Comparison of ENCODE assay signal across 7 mouse cellular contexts in the genomic region with DNA sequence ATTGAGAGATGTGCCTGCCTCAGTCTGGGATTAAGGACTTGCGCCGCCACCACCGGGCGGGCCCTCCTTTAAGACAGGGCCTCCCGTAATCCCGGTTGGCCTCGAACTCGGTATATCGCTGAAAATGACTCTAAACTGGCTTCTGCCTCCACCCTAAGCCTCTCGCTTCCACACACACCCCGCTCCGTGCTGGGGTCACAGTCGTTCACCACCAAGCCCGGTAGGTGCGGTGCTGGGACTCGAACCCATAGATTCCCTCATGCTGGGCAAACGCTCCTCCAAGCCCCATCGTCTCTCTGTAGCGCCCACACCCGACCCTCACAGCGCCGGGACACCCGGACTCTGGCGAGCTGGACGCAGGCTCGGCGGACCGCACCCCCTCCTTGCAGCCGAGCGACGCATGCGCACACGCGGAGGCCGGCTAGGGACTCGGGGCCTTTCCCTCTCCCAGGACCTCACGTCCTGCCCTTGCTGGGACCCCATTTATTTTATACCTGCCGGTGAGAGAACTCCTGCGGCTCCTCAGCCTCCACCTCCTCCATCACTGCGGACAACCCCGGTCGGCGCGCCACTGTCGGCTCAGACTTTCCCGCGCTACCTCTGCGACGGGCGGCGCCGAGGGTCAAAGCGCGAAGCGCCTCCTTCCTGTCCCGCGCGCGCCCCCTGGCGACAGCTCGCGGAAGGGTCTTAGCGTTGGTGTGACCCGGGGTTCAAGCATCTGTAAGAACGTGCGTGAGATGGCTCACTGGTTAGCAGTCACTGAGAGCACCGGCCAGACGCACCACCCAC. TPM values are rescaled to one million over a fixed set of nuclear protein-coding genes. Genes with fewer than 3 reads are reported as not detected.
DNase-seq lines count a peak whose midpoint lies in the region; ATAC-seq and TF ChIP-seq lines count a peak whose summit lies in the region.

A gene (minus strand): TSS at position 648 of the 789 bp plus-strand sequence.

- peak within 1 kb of the TSS; percentile 51 for H3K4me3 ChIP-seq in embryonic facial prominence, embryonic 12.5 days
- peak within 1 kb of the TSS; percentile 93 for H3K4me3 ChIP-seq in heart, adult 2 months
- H3K4me3 ChIP-seq in limb, embryonic 13.5 days = peak within 1 kb of the TSS; percentile 60
- H3K4me3 ChIP-seq in midbrain, embryonic 16.5 days (ENCODE audit: low read depth, low read length) = peak within 1 kb of the TSS; percentile 72

- TF ChIP-seq CTCF in heart, adult 2 months (IDR thresholded peaks at IDR 0.05) = no peak

- peak; percentile 92 for DNase-seq in adrenal gland, postnatal 25 days
- DNase-seq in heart, adult 2 months = peak; percentile 91 to 94
- peak; percentile 83 to 89 for DNase-seq in kidney, adult 8-10 months
- peak; percentile 94 to 96 for DNase-seq in spleen, postnatal 10 days (ENCODE audit: low spot score in 2 of 2)

- no peaks in the 10 kb centered on the region for H3K27me3 ChIP-seq in embryonic facial prominence, embryonic 12.5 days
- no peaks in the 10 kb centered on the region for H3K27me3 ChIP-seq in heart, adult 2 months (ENCODE audit: control insufficient read depth, insufficient read depth, low read length)
- no peaks in the 10 kb centered on the region for H3K27me3 ChIP-seq in limb, embryonic 13.5 days
- no peaks in the 10 kb centered on the region for H3K27me3 ChIP-seq in midbrain, embryonic 16.5 days (ENCODE audit: control insufficient read depth, insufficient read depth, low read depth, low read length)

- 0 out of 2 replicates have a peak, but pooled peaks have one; percentile 8 for TF ChIP-seq EP300 in heart, adult 2 months (IDR thresholded peaks at IDR 0.05; ENCODE audit: insufficient read depth, low read depth, low read length)

- no peak for TF ChIP-seq POLR2A in heart, adult 2 months (IDR thresholded peaks at IDR 0.05; ENCODE audit: insufficient read depth, low read depth, low read length)

- no peaks in the 10 kb centered on the region for H3K36me3 ChIP-seq in embryonic facial prominence, embryonic 12.5 days
- H3K36me3 ChIP-seq in heart, adult 2 months (ENCODE audit: control insufficient read depth, insufficient read depth, low read length) = no peaks in the 10 kb centered on the region
- no peaks in the 10 kb centered on the region; the same call in 1 of the 2 replicates for H3K36me3 ChIP-seq in limb, embryonic 13.5 days
- no peaks in the 10 kb centered on the region for H3K36me3 ChIP-seq in midbrain, embryonic 16.5 days (ENCODE audit: control insufficient read depth, insufficient read depth, low read length)

- H3K4me1 ChIP-seq in embryonic facial prominence, embryonic 12.5 days = peaks cover 8% of the 10 kb centered on the region; the same call in 1 of the 2 replicates
- 0 out of 2 replicates have a peak, but pooled peaks cover 1% of the 10 kb centered on the region for H3K4me1 ChIP-seq in heart, adult 2 months (ENCODE audit: control insufficient read depth, insufficient read depth, low read length)
- H3K4me1 ChIP-seq in limb, embryonic 13.5 days = peaks cover 8% of the 10 kb centered on the region
- peaks cover 6% of the 10 kb centered on the region for H3K4me1 ChIP-seq in midbrain, embryonic 16.5 days (ENCODE audit: control insufficient read depth, insufficient read depth, low read length)

- H3K9ac ChIP-seq in embryonic facial prominence, embryonic 12.5 days = peak within 1 kb of the TSS; percentile 66
- peak within 1 kb of the TSS; percentile 65 for H3K9ac ChIP-seq in heart, adult 2 months (ENCODE audit: low read depth, low read length)
- peak within 1 kb of the TSS; percentile 75 for H3K9ac ChIP-seq in limb, embryonic 13.5 days
- peak within 1 kb of the TSS; percentile 67 for H3K9ac ChIP-seq in midbrain, embryonic 16.5 days (ENCODE audit: low read depth, low read length)

- peak; percentile 78 for ATAC-seq in embryonic facial prominence, embryonic 12.5 days (ENCODE audit: insufficient number of reproducible peaks, insufficient read depth, low FRiP score, low TSS enrichment)
- ATAC-seq in limb, embryonic 13.5 days (ENCODE audit: low FRiP score, low read depth) = peak; percentile 91
- peak; percentile 94 for ATAC-seq in midbrain, embryonic 16.5 days

- peak within 1 kb of the TSS; percentile 92 for H3K27ac ChIP-seq in embryonic facial prominence, embryonic 12.5 days
- peak within 1 kb of the TSS; percentile 82 for H3K27ac ChIP-seq in heart, adult 2 months
- peak within 1 kb of the TSS; percentile 89 for H3K27ac ChIP-seq in limb, embryonic 13.5 days
- peak within 1 kb of the TSS; percentile 81 for H3K27ac ChIP-seq in midbrain, embryonic 16.5 days (ENCODE audit: low read length)

- intact Hi-C loops in heart, adult 2 months (cut with DNase I) = loop anchor here (2.0 kb wide), 1 partner anchor 394 kb away; no protein-coding TSS in a partner anchor

- H3K4me2 ChIP-seq in embryonic facial prominence, embryonic 12.5 days (replicated peaks) = peak within 1 kb of the TSS; percentile 57
- H3K4me2 ChIP-seq in limb, embryonic 13.5 days (replicated peaks) = peak within 1 kb of the TSS; percentile 72
- peak within 1 kb of the TSS; percentile 65 for H3K4me2 ChIP-seq in midbrain, embryonic 16.5 days (ENCODE audit: low read length)

- 2% methylated on average over 68 of the region's 68 CpGs for WGBS in embryonic facial prominence, embryonic 12.5 days
- 1% methylated on average over 68 of the region's 68 CpGs for WGBS in heart, adult 2 months
- WGBS in limb, embryonic 13.5 days = under 1% methylated on average over 68 of the region's 68 CpGs
- WGBS in midbrain, embryonic 16.5 days = under 1% methylated on average over 68 of the region's 68 CpGs

- no peaks in the 10 kb centered on the region for H3K79me2 ChIP-seq in heart, adult 2 months (replicated peaks; ENCODE audit: control insufficient read depth, insufficient read depth, low read length)

- H3K9me3 ChIP-seq in embryonic facial prominence, embryonic 12.5 days = no peaks in the 10 kb centered on the region
- no peaks in the 10 kb centered on the region for H3K9me3 ChIP-seq in limb, embryonic 13.5 days
- H3K9me3 ChIP-seq in midbrain, embryonic 16.5 days (replicated peaks; ENCODE audit: control insufficient read depth, low read length, poor library complexity, severe bottlenecking) = no peaks in the 10 kb centered on the region

RNA-seq across cellular contexts. Expression of the gene that starts here (rescaled TPM):
- 13.6 and 17.7 TPM in 2 replicates for total RNA-seq in adrenal gland, postnatal 25 days (2021)
- 42.7 and 47.1 TPM in 2 replicates for polyA plus RNA-seq in embryonic facial prominence, embryonic 12.5 days (2016; fragmentation: Nextera tagmentation; extraction: Ambion mirVana)
- 1 to 10 TPM; 7.4 to 8.3 TPM for total RNA-seq in heart, adult 2 months (2021)
- polyA plus RNA-seq in heart, adult 2 months (2012; rRNA removed) = 0.85 and 0.96 TPM in 2 replicates
- 31.0 and 33.0 TPM in 2 replicates for polyA plus RNA-seq in limb, embryonic 13.5 days (2015; fragmentation: Nextera tagmentation; extraction: Ambion mirVana)
- 17.7 and 18.9 TPM in 2 replicates for polyA plus RNA-seq in midbrain, embryonic 16.5 days (2015; fragmentation: Nextera tagmentation; extraction: Ambion mirVana)

Comparison
In these comparisons a context has a peak if more than half of its experiments do, and no peak if none do; other contexts are left out.
1. Peak in every context shown above with its lines: DNase-seq, ATAC-seq, H3K4me3 ChIP-seq and H3K27ac ChIP-seq.